Mouse (Mus musculus) liver, adult 2 months (tissue): ENCODE measurements around the gene Thrb.

Source experiments
- CTCF ChIP-seq: fragments of 200-500 bp; IDR thresholded peaks from 2 replicates; pipeline ENCODE4 v1.5.1; 2011; ENCODE audit warnings: low read depth, low read length, control low read depth
- POLR2A ChIP-seq: fragments of 200-500 bp; IDR thresholded peaks from 2 replicates; pipeline ENCODE4 v1.6.1; 2011; ENCODE audit warnings: low read length, control low read depth; ENCODE audit not compliant: insufficient read depth; ENCODE audit errors: extremely low read depth

DNA sequence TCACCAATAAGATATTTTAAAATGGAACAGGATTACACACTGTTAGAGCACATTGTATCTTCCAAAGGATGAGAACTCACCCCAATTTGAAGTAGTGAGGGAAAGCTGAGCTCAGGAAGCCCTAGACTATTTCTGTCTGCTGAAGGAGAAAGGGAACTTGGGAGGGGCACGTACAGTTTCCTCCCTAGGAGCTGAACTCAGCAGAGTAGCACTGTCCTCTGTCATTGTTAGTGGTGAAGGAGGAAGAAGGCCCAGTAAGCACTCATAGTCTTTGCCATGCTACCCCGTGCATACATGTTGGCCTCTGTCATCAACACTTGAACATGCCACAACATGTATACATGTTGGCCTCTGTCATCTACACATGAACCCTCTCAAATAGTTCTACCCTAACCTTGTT is 294.0 kb downstream of the Thrb start:
- TF ChIP-seq CTCF (no peak), POLR2A (no peak)
